Mouse (Mus musculus): Measurements from ENCODE around the gene Smchd1. TPM values are rescaled to one million over a fixed set of nuclear protein-coding genes. Genes with fewer than 3 reads are reported as not detected.
"Not testable (repeated sequence)": the region's sequence is repeated elsewhere in the genome, so short reads cannot be mapped to it uniquely, and the experiment has no call there.

Gene Smchd1
- polyA plus RNA-seq, 1 experiment from 2014 or later = 38.0 TPM

- H3K9ac ChIP-seq (ENCODE audit: low read depth, low read length) = no peak overlapping the region
- no peak overlapping the region for H3K4me2 ChIP-seq (ENCODE audit: low read length)
- H3K27ac ChIP-seq (ENCODE audit: low read depth, low read length) = no peak overlapping the region
- no peak overlapping the region for H3K4me3 ChIP-seq (ENCODE audit: low read length)
- no peaks in the 10 kb centered on the region for H3K9me3 ChIP-seq (ENCODE audit: control insufficient read depth, low read length)
- no peak for ATAC-seq
- H3K4me1 ChIP-seq (ENCODE audit: control insufficient read depth, insufficient read depth, low read depth, low read length) = no peaks in the 10 kb centered on the region
- 92% methylated on average over 3 of the region's 3 CpGs for WGBS
- no peaks in the 10 kb centered on the region for H3K27me3 ChIP-seq (replicated peaks; ENCODE audit: control insufficient read depth, insufficient read depth, low read length)
- peaks cover 5% of the 10 kb centered on the region; the same call in 1 of the 2 replicates for H3K36me3 ChIP-seq (ENCODE audit: control insufficient read depth, insufficient read depth, low read length)
These were observed 14.8 kb downstream of the Smchd1 start for GRCm38 (mm10) chr17:71460312-71460711.

GRCm38 (mm10) chr17:71459818-71460217, 15.3 kb downstream of the Smchd1 start, which contains the start of gene Gm4707:
Gm4707 (minus strand) TSS chr17:71459918.
- H3K4me3 ChIP-seq (ENCODE audit: low read length) = no peak within 1 kb of the TSS
- H3K4me2 ChIP-seq (ENCODE audit: low read length) = no peak within 1 kb of the TSS
- WGBS = 93% methylated on average over 2 of the region's 2 CpGs
- no peaks in the 10 kb centered on the region for H3K9me3 ChIP-seq (ENCODE audit: control insufficient read depth, low read length)
- no peak for ATAC-seq
- peaks cover 5% of the 10 kb centered on the region; the same call in 1 of the 2 replicates for H3K36me3 ChIP-seq (ENCODE audit: control insufficient read depth, insufficient read depth, low read length)
- no peak within 1 kb of the TSS for H3K9ac ChIP-seq (ENCODE audit: low read depth, low read length)
- no peaks in the 10 kb centered on the region for H3K4me1 ChIP-seq (ENCODE audit: control insufficient read depth, insufficient read depth, low read depth, low read length)
- no peaks in the 10 kb centered on the region for H3K27me3 ChIP-seq (replicated peaks; ENCODE audit: control insufficient read depth, insufficient read depth, low read length)
- no peak within 1 kb of the TSS for H3K27ac ChIP-seq (ENCODE audit: low read depth, low read length)

GRCm38 (mm10) chr17:71457361-71457760, 17.8 kb downstream of the Smchd1 start:
- 97% methylated on average over 6 of the region's 6 CpGs for WGBS
- not testable (repeated sequence) for H3K4me1 ChIP-seq (ENCODE audit: control insufficient read depth, insufficient read depth, low read depth, low read length); ATAC-seq

GRCm38 (mm10) chr17:71445191-71445590, 30.0 kb downstream of the Smchd1 start:
- no peak overlapping the region for H3K27ac ChIP-seq (ENCODE audit: low read depth, low read length)
- no peak overlapping the region for H3K9ac ChIP-seq (ENCODE audit: low read depth, low read length)
- no peak overlapping the region for H3K4me2 ChIP-seq (ENCODE audit: low read length)
- ATAC-seq = no peak
- no peak overlapping the region for H3K4me3 ChIP-seq (ENCODE audit: low read length)
- H3K27me3 ChIP-seq (replicated peaks; ENCODE audit: control insufficient read depth, insufficient read depth, low read length) = no peaks in the 10 kb centered on the region
- peaks cover 6% of the 10 kb centered on the region for H3K36me3 ChIP-seq (ENCODE audit: control insufficient read depth, insufficient read depth, low read length)
- 94% methylated on average over 6 of the region's 6 CpGs for WGBS
- no peaks in the 10 kb centered on the region for H3K9me3 ChIP-seq (ENCODE audit: control insufficient read depth, low read length)
- H3K4me1 ChIP-seq (ENCODE audit: control insufficient read depth, insufficient read depth, low read depth, low read length) = no peaks in the 10 kb centered on the region

More at GRCm38 (mm10) chr17:71457361-71457760, 17.8 kb downstream of the Smchd1 start:
- H3K27ac ChIP-seq (ENCODE audit: low read depth, low read length); H3K9me3 ChIP-seq (ENCODE audit: control insufficient read depth, low read length); H3K9ac ChIP-seq (ENCODE audit: low read depth, low read length); H3K27me3 ChIP-seq (replicated peaks; ENCODE audit: control insufficient read depth, insufficient read depth, low read length); H3K4me2 ChIP-seq (ENCODE audit: low read length); H3K4me3 ChIP-seq (ENCODE audit: low read length); H3K36me3 ChIP-seq (ENCODE audit: control insufficient read depth, insufficient read depth, low read length): not testable (repeated sequence)

- Histone ChIP-seq H3K9me3 (ENCODE audit: control insufficient read depth, low read length) (no peaks in the 10 kb centered on the region), H3K4me1 (ENCODE audit: control insufficient read depth, insufficient read depth, low read depth, low read length) (no peaks in the 10 kb centered on the region), H3K9ac (ENCODE audit: low read depth, low read length) (no peak overlapping the region), H3K27ac (ENCODE audit: low read depth, low read length) (no peak overlapping the region), H3K4me3 (ENCODE audit: low read length) (no peak overlapping the region), H3K27me3 (replicated peaks; ENCODE audit: control insufficient read depth, insufficient read depth, low read length) (no peaks in the 10 kb centered on the region), H3K36me3 (ENCODE audit: control insufficient read depth, insufficient read depth, low read length) (peaks cover 6% of the 10 kb centered on the region), H3K4me2 (ENCODE audit: low read length) (no peak overlapping the region)
- ATAC-seq = no peak
- WGBS = 90% methylated on average over 2 of the region's 2 CpGs
These were observed 30.4 kb downstream of the Smchd1 start for GRCm38 (mm10) chr17:71444718-71445117.

- Histone ChIP-seq H3K9me3 (ENCODE audit: control insufficient read depth, low read length) (no peaks in the 10 kb centered on the region), H3K27ac (ENCODE audit: low read depth, low read length) (no peak overlapping the region), H3K4me2 (ENCODE audit: low read length) (no peak overlapping the region), H3K4me3 (ENCODE audit: low read length) (no peak overlapping the region), H3K4me1 (ENCODE audit: control insufficient read depth, insufficient read depth, low read depth, low read length) (no peaks in the 10 kb centered on the region), H3K27me3 (replicated peaks; ENCODE audit: control insufficient read depth, insufficient read depth, low read length) (no peaks in the 10 kb centered on the region), H3K36me3 (ENCODE audit: control insufficient read depth, insufficient read depth, low read length) (peaks cover 6% of the 10 kb centered on the region), H3K9ac (ENCODE audit: low read depth, low read length) (no peak overlapping the region)
- no peak for ATAC-seq
- WGBS = 96% methylated on average over 3 of the region's 3 CpGs
These were observed 31.0 kb downstream of the Smchd1 start for GRCm38 (mm10) chr17:71444126-71444525.

GRCm38 (mm10) chr17:71443273-71443672, 31.9 kb downstream of the Smchd1 start:
- Histone ChIP-seq H3K4me3 (ENCODE audit: low read length) (no peak overlapping the region), H3K27me3 (replicated peaks; ENCODE audit: control insufficient read depth, insufficient read depth, low read length) (no peaks in the 10 kb centered on the region), H3K9me3 (ENCODE audit: control insufficient read depth, low read length) (no peaks in the 10 kb centered on the region), H3K9ac (ENCODE audit: low read depth, low read length) (no peak overlapping the region), H3K36me3 (ENCODE audit: control insufficient read depth, insufficient read depth, low read length) (peaks cover 6% of the 10 kb centered on the region), H3K27ac (ENCODE audit: low read depth, low read length) (no peak overlapping the region), H3K4me1 (ENCODE audit: control insufficient read depth, insufficient read depth, low read depth, low read length) (no peaks in the 10 kb centered on the region), H3K4me2 (ENCODE audit: low read length) (no peak overlapping the region)
- ATAC-seq = no peak
- 91% methylated on average over 6 of the region's 6 CpGs for WGBS

- H3K9me3 ChIP-seq (ENCODE audit: control insufficient read depth, low read length) = peaks cover 13% of the 10 kb centered on the region
- not testable (repeated sequence) for H3K27ac ChIP-seq (ENCODE audit: low read depth, low read length); H3K4me3 ChIP-seq (ENCODE audit: low read length); H3K4me2 ChIP-seq (ENCODE audit: low read length); H3K4me1 ChIP-seq (ENCODE audit: control insufficient read depth, insufficient read depth, low read depth, low read length); ATAC-seq; H3K27me3 ChIP-seq (replicated peaks; ENCODE audit: control insufficient read depth, insufficient read depth, low read length); H3K9ac ChIP-seq (ENCODE audit: low read depth, low read length)
- WGBS = 97% methylated on average over 2 of the region's 2 CpGs
- peaks cover 40% of the 10 kb centered on the region for H3K36me3 ChIP-seq (ENCODE audit: control insufficient read depth, insufficient read depth, low read length)
These were observed 52.6 kb downstream of the Smchd1 start for GRCm38 (mm10) chr17:71422502-71422901.

- H3K36me3 ChIP-seq (ENCODE audit: control insufficient read depth, insufficient read depth, low read length) = peaks cover 32% of the 10 kb centered on the region
- H3K27ac ChIP-seq (ENCODE audit: low read depth, low read length); H3K4me3 ChIP-seq (ENCODE audit: low read length); ATAC-seq; H3K27me3 ChIP-seq (replicated peaks; ENCODE audit: control insufficient read depth, insufficient read depth, low read length); H3K4me2 ChIP-seq (ENCODE audit: low read length); H3K9ac ChIP-seq (ENCODE audit: low read depth, low read length); H3K4me1 ChIP-seq (ENCODE audit: control insufficient read depth, insufficient read depth, low read depth, low read length): not testable (repeated sequence)
- peaks cover 13% of the 10 kb centered on the region for H3K9me3 ChIP-seq (ENCODE audit: control insufficient read depth, low read length)
- 83% methylated on average over 5 of the region's 5 CpGs for whole genome bisulfite sequencing
These were observed 55.7 kb downstream of the Smchd1 start for GRCm38 (mm10) chr17:71419448-71419847.

GRCm38 (mm10) chr17:71417008-71417407, 58.1 kb downstream of the Smchd1 start:
- no peak overlapping the region for H3K27ac ChIP-seq (ENCODE audit: low read depth, low read length)
- H3K9ac ChIP-seq (ENCODE audit: low read depth, low read length) = no peak overlapping the region
- H3K4me1 ChIP-seq (ENCODE audit: control insufficient read depth, insufficient read depth, low read depth, low read length) = no peaks in the 10 kb centered on the region
- no peak for ATAC-seq
- H3K4me3 ChIP-seq (ENCODE audit: low read length) = no peak overlapping the region
- peaks cover 14% of the 10 kb centered on the region for H3K36me3 ChIP-seq (ENCODE audit: control insufficient read depth, insufficient read depth, low read length)
- no peak overlapping the region for H3K4me2 ChIP-seq (ENCODE audit: low read length)
- H3K27me3 ChIP-seq (replicated peaks; ENCODE audit: control insufficient read depth, insufficient read depth, low read length) = no peaks in the 10 kb centered on the region
- 95% methylated on average over 1 of the region's 1 CpGs for WGBS
- peaks cover 6% of the 10 kb centered on the region for H3K9me3 ChIP-seq (ENCODE audit: control insufficient read depth, low read length)

Measured in hindbrain, embryonic 16.5 days (tissue).